Mouse (Mus musculus) neural tube, embryonic 11.5 days (tissue): ENCODE data around the gene Pofut2. TPM values are rescaled to one million over a fixed set of nuclear protein-coding genes. Genes with fewer than 3 reads are reported as not detected.

ENCODE experiments used
- ATAC-seq: fragments of 200-750 bp; cut with Nextera tagmentation; 2 replicates; pipeline ENCODE4 v1.8.0; 2017; ENCODE audit warnings: moderate number of reproducible peaks, mild to moderate bottlenecking, moderate TSS enrichment, moderate library complexity; ENCODE audit not compliant: insufficient read depth, low FRiP score, low TSS enrichment
- DNase-seq: peaks from one replicate; pipeline ENCODE4 v3.0.0-alpha.2; 2015; ENCODE audit warnings: low spot score
- H3K27ac ChIP-seq: fragments of 300-500 bp; sonication (generic); 2 replicates; pipeline ENCODE4 v1.5.1; 2014; ENCODE audit warnings: low read depth, mild to moderate bottlenecking, low read length
- H3K27me3 ChIP-seq: fragments of 300-500 bp; sonication (generic); 2 replicates; pipeline ENCODE4 v1.6.1; 2014; ENCODE audit warnings: mild to moderate bottlenecking, low read length, mixed read lengths; ENCODE audit not compliant: control insufficient read depth, insufficient read depth
- H3K36me3 ChIP-seq: fragments of 300-500 bp; sonication (generic); 2 replicates; pipeline ENCODE4 v1.6.1; 2014; ENCODE audit warnings: mild to moderate bottlenecking, low read length, moderate library complexity, mixed read lengths; ENCODE audit not compliant: control insufficient read depth, insufficient read depth
- H3K4me1 ChIP-seq: fragments of 300-500 bp; sonication (generic); 2 replicates; pipeline ENCODE4 v1.6.1; 2014; ENCODE audit warnings: low read length, mixed read lengths; ENCODE audit not compliant: control insufficient read depth, insufficient read depth
- H3K4me2 ChIP-seq: fragments of 300-500 bp; sonication (generic); 2 replicates; pipeline ENCODE4 v1.6.1; 2014; ENCODE audit warnings: low read depth, mild to moderate bottlenecking, moderate library complexity
- H3K4me3 ChIP-seq: fragments of 300-500 bp; sonication (generic); 2 replicates; pipeline ENCODE4 v1.5.1; 2014; ENCODE audit warnings: low read depth, low read length
- H3K9ac ChIP-seq: fragments of 300-500 bp; sonication (generic); 2 replicates; pipeline ENCODE4 v1.6.1; 2014; ENCODE audit warnings: mild to moderate bottlenecking, low read length
- H3K9me3 ChIP-seq: fragments of 300-500 bp; sonication (generic); 2 replicates; pipeline ENCODE4 v1.6.1; 2016; ENCODE audit warnings: low read length; ENCODE audit not compliant: control insufficient read depth
- WGBS: fragments of 180-500 bp; shearing (Covaris S2); extraction: QIAGEN DNeasy Blood & Tissue Kit; methylation state at CpG from one replicate; pipeline ENCODE4 v1.1.7; 2014; 5-methylcytosine and 5-hydroxymethylcytosine counted together
- polyA plus RNA-seq: library from polyadenylated mRNA; unstranded; fragments of >200 nt; fragmentation: Nextera tagmentation; extraction: Ambion mirVana; gene quantifications from 2 replicates; pipeline ENCODE4 v1.2.1, GENCODE M21; 2014

The Pofut2 gene
- 76.1 and 77.8 TPM in 2 replicates for polyA plus RNA-seq

GRCm38 (mm10) chr10:77258704-77259621 lies at the start of gene Pofut2:
Pofut2 (plus strand) TSS chr10:77259218.
- WGBS, result under 1% methylated on average over 81 of the region's 81 CpGs
- Histone ChIP-seq H3K4me2 (peak within 1 kb of the TSS; percentile 82), H3K27ac (peak within 1 kb of the TSS; percentile 86), H3K36me3 (peaks cover 5% of the 10 kb centered on the region; the same call in 1 of the 2 replicates), H3K27me3 (no peaks in the 10 kb centered on the region), H3K4me1 (peaks cover 11% of the 10 kb centered on the region), H3K9ac (peak within 1 kb of the TSS; percentile 82), H3K9me3 (no peaks in the 10 kb centered on the region), H3K4me3 (peak within 1 kb of the TSS; percentile 91)
- peak; percentile 99 for DNase-seq
- ATAC-seq, result peak; percentile 97

- Histone ChIP-seq H3K9me3 (no peaks in the 10 kb centered on the region), H3K4me2 (no peak overlapping the region), H3K36me3 (no peaks in the 10 kb centered on the region), H3K9ac (no peak overlapping the region), H3K4me3 (no peak overlapping the region), H3K27ac (no peak overlapping the region), H3K27me3 (no peaks in the 10 kb centered on the region), H3K4me1 (peaks cover 3% of the 10 kb centered on the region; the same call in 1 of the 2 replicates)
- DNase-seq (no peak), ATAC-seq (no peak)
- 61% methylated on average over 5 of the region's 5 CpGs for WGBS
These were observed 49.8 kb upstream of the Pofut2 start for GRCm38 (mm10) chr10:77209261-77209660.

GRCm38 (mm10) chr10:77210666-77211065 lies 48.4 kb upstream of the Pofut2 start:
- no peak for DNase-seq
- no peak overlapping the region for H3K9ac ChIP-seq
- no peaks in the 10 kb centered on the region for H3K36me3 ChIP-seq
- ATAC-seq, result no peak
- no peaks in the 10 kb centered on the region for H3K9me3 ChIP-seq
- no peak overlapping the region for H3K4me2 ChIP-seq
- WGBS, result 94% methylated on average over 3 of the region's 3 CpGs
- no peak overlapping the region for H3K27ac ChIP-seq
- H3K4me1 ChIP-seq, result no peaks in the 10 kb centered on the region
- H3K4me3 ChIP-seq, result no peak overlapping the region
- H3K27me3 ChIP-seq, result no peaks in the 10 kb centered on the region

GRCm38 (mm10) chr10:77211116-77211570 lies 47.9 kb upstream of the Pofut2 start:
- no peak for DNase-seq
- 75% methylated on average over 11 of the region's 11 CpGs for WGBS
- no peaks in the 10 kb centered on the region for H3K4me1 ChIP-seq
- H3K36me3 ChIP-seq, result no peaks in the 10 kb centered on the region
- H3K27ac ChIP-seq, result no peak overlapping the region
- H3K9me3 ChIP-seq, result no peaks in the 10 kb centered on the region
- no peak overlapping the region for H3K4me2 ChIP-seq
- no peak for ATAC-seq
- no peaks in the 10 kb centered on the region for H3K27me3 ChIP-seq
- H3K4me3 ChIP-seq, result no peak overlapping the region
- no peak overlapping the region for H3K9ac ChIP-seq

GRCm38 (mm10) chr10:77212354-77213120 lies 46.5 kb upstream of the Pofut2 start:
- Histone ChIP-seq H3K4me3 (no peak overlapping the region), H3K9ac (no peak overlapping the region), H3K4me1 (no peaks in the 10 kb centered on the region), H3K36me3 (no peaks in the 10 kb centered on the region), H3K4me2 (no peak overlapping the region), H3K27ac (no peak overlapping the region), H3K9me3 (no peaks in the 10 kb centered on the region), H3K27me3 (no peaks in the 10 kb centered on the region)
- WGBS, result 80% methylated on average over 6 of the region's 6 CpGs
- ATAC-seq, result no peak
- no peak for DNase-seq

DNA sequence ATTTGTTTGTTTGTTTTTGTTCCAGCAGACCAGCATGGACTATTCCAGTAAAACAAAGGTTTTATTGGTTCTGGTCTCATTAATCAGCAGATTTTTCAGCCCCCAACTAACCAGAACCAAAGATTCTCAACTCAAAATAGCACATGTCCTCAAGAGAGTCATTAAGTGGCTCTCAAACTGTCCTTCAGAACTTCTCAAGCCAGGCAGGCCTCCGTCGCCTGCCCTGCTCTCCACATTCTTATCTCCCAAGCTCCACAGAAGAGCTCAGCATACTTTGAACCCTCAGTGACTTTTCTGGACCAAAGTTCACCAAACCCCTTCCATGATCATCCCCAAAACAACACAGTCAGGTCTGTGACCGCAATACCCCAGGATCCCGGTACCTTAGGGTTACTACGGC lies 45.5 kb upstream of the Pofut2 start:
- Histone ChIP-seq H3K36me3 (no peaks in the 10 kb centered on the region), H3K9ac (no peak overlapping the region), H3K27ac (no peak overlapping the region), H3K4me2 (no peak overlapping the region), H3K4me3 (no peak overlapping the region), H3K4me1 (no peaks in the 10 kb centered on the region), H3K9me3 (no peaks in the 10 kb centered on the region), H3K27me3 (no peaks in the 10 kb centered on the region)
- no peak for ATAC-seq
- no peak for DNase-seq
- 95% methylated on average over 5 of the region's 5 CpGs for WGBS

GRCm38 (mm10) chr10:77214586-77214985 lies 44.4 kb upstream of the Pofut2 start:
- 73% methylated on average over 8 of the region's 8 CpGs for WGBS
- H3K9ac ChIP-seq, result no peak overlapping the region
- H3K4me1 ChIP-seq, result no peaks in the 10 kb centered on the region
- no peaks in the 10 kb centered on the region for H3K36me3 ChIP-seq
- H3K27me3 ChIP-seq, result no peaks in the 10 kb centered on the region
- no peaks in the 10 kb centered on the region for H3K9me3 ChIP-seq
- H3K4me3 ChIP-seq, result no peak overlapping the region
- no peak for ATAC-seq
- no peak overlapping the region for H3K4me2 ChIP-seq
- no peak for DNase-seq
- H3K27ac ChIP-seq, result no peak overlapping the region

- Histone ChIP-seq H3K27me3 (no peaks in the 10 kb centered on the region), H3K9me3 (no peaks in the 10 kb centered on the region), H3K4me2 (no peak overlapping the region), H3K4me3 (no peak overlapping the region), H3K36me3 (no peaks in the 10 kb centered on the region), H3K27ac (no peak overlapping the region), H3K4me1 (no peaks in the 10 kb centered on the region), H3K9ac (no peak overlapping the region)
- 65% methylated on average over 4 of the region's 4 CpGs for WGBS
- no peak for ATAC-seq
- no peak for DNase-seq
These were observed 43.4 kb upstream of the Pofut2 start for GRCm38 (mm10) chr10:77215641-77216040.
